Mouse (Mus musculus): ENCODE data around the gene Dmrtc1c2. TPM values are rescaled to one million over a fixed set of nuclear protein-coding genes. Genes with fewer than 3 reads are reported as not detected.
"Not testable (repeated sequence)": the region's sequence is repeated elsewhere in the genome, so short reads cannot be mapped to it uniquely, and the experiment has no call there.

Dmrtc1c2 gene
- not detected in 2 replicates for polyA plus RNA-seq (2015; fragmentation: Nextera tagmentation; extraction: Ambion mirVana)

GRCm38 (mm10) chrX:102854516-102854915 is at the start of gene Dmrtc1c2:
Gene Dmrtc1c2 (minus strand): TSS chrX:102854616.
- H3K4me2 ChIP-seq (replicated peaks); H3K9me3 ChIP-seq; H3K36me3 ChIP-seq; H3K27ac ChIP-seq; H3K9ac ChIP-seq (replicated peaks); H3K27me3 ChIP-seq; H3K4me1 ChIP-seq (replicated peaks); H3K4me3 ChIP-seq (replicated peaks); ATAC-seq: not testable (repeated sequence)
- 91% methylated on average over 6 of the region's 13 CpGs for WGBS

- 89% methylated on average over 6 of the region's 6 CpGs for WGBS
- no peak within 1 kb of the TSS for H3K9ac ChIP-seq (replicated peaks)
- no peak within 1 kb of the TSS for H3K4me3 ChIP-seq (replicated peaks)
- ATAC-seq = no peak
- H3K4me2 ChIP-seq (replicated peaks) = no peak within 1 kb of the TSS
- no peak within 1 kb of the TSS for H3K27ac ChIP-seq
- peaks cover 4% of the 10 kb centered on the region; the same call in 1 of the 2 replicates for H3K27me3 ChIP-seq
- H3K9me3 ChIP-seq = no peaks in the 10 kb centered on the region
- no peaks in the 10 kb centered on the region for H3K4me1 ChIP-seq (replicated peaks)
- H3K36me3 ChIP-seq = no peaks in the 10 kb centered on the region
These were observed 13.5 kb upstream of the Dmrtc1c2 start, which contains the start of gene 1700031F05Rik for GRCm38 (mm10) chrX:102867871-102868270. Gene 1700031F05Rik (minus strand): TSS chrX:102867971.

- ATAC-seq = no peak
- Histone ChIP-seq H3K9me3 (no peaks in the 10 kb centered on the region), H3K36me3 (no peaks in the 10 kb centered on the region), H3K27ac (no peak overlapping the region), H3K4me2 (replicated peaks) (no peak overlapping the region), H3K9ac (replicated peaks) (no peak overlapping the region), H3K27me3 (peaks cover 11% of the 10 kb centered on the region; the same call in 1 of the 2 replicates), H3K4me1 (replicated peaks) (no peaks in the 10 kb centered on the region), H3K4me3 (replicated peaks) (no peak overlapping the region)
- WGBS = 73% methylated on average over 4 of the region's 4 CpGs
These were observed 42.1 kb downstream of the Dmrtc1c2 start for GRCm38 (mm10) chrX:102812311-102812710.

- H3K36me3 ChIP-seq; ATAC-seq; H3K27me3 ChIP-seq; H3K4me1 ChIP-seq (replicated peaks); H3K4me2 ChIP-seq (replicated peaks); H3K9me3 ChIP-seq; H3K9ac ChIP-seq (replicated peaks); H3K4me3 ChIP-seq (replicated peaks); H3K27ac ChIP-seq: not testable (repeated sequence)
- WGBS = no CpG with 5 or more reads among the region's 14 CpGs
These were observed 51.8 kb downstream of the Dmrtc1c2 start, which contains the start of gene Dmrtc1c1 for GRCm38 (mm10) chrX:102802663-102803062. Gene Dmrtc1c1 (plus strand): TSS chrX:102802963.

Other genes with a start within 250 kb of the Dmrtc1c2 start
- gene Phka1, start 210.4 kb downstream of the Dmrtc1c2 start, polyA plus RNA-seq (2015; fragmentation: Nextera tagmentation; extraction: Ambion mirVana) = 5.2 and 5.6 TPM in 2 replicates
- gene Gm3880, start 167.6 kb downstream of the Dmrtc1c2 start, polyA plus RNA-seq (2015; fragmentation: Nextera tagmentation; extraction: Ambion mirVana) = not detected in 2 replicates
- gene Gm9112, start 147.0 kb downstream of the Dmrtc1c2 start, polyA plus RNA-seq (2015; fragmentation: Nextera tagmentation; extraction: Ambion mirVana) = not detected in 2 replicates
- gene Dmrtc1b, start 146.8 kb downstream of the Dmrtc1c2 start, polyA plus RNA-seq (2015; fragmentation: Nextera tagmentation; extraction: Ambion mirVana) = not detected in 2 replicates
- gene Dmrtc1c1, start 51.7 kb downstream of the Dmrtc1c2 start, polyA plus RNA-seq (2015; fragmentation: Nextera tagmentation; extraction: Ambion mirVana) = not detected in 2 replicates
- gene 1700031F05Rik, start 13.4 kb upstream of the Dmrtc1c2 start, polyA plus RNA-seq (2015; fragmentation: Nextera tagmentation; extraction: Ambion mirVana) = not detected in 2 replicates
- 1.1 and 2.0 TPM in 2 replicates for gene Dmrtc1a, start 54.1 kb upstream of the Dmrtc1c2 start, polyA plus RNA-seq (2015; fragmentation: Nextera tagmentation; extraction: Ambion mirVana)
- not detected in 2 replicates for gene 1700011M02Rik, start 54.3 kb upstream of the Dmrtc1c2 start, polyA plus RNA-seq (2015; fragmentation: Nextera tagmentation; extraction: Ambion mirVana)
- not detected in 2 replicates for gene 1700018G05Rik, start 73.8 kb upstream of the Dmrtc1c2 start, polyA plus RNA-seq (2015; fragmentation: Nextera tagmentation; extraction: Ambion mirVana)